Mouse (Mus musculus) liver, embryonic 14.5 days (tissue): ENCODE measurements at regions not wholly inside any gene's neighbourhood (a gene's known extent, or its start where the extent isn't known, plus 50 kb on each side); places are given as distances from the start of the nearest gene placed in this dataset.

ENCODE experiments used
- ATAC-seq: fragments of 200-750 bp; cut with Nextera tagmentation; 2 replicates; pipeline ENCODE4 v1.8.0; 2017; ENCODE audit warnings: moderate number of reproducible peaks, mild to moderate bottlenecking, moderate library complexity; ENCODE audit not compliant: insufficient read depth
- DNase-seq, 3 experiments: peaks; one replicate each; pipeline ENCODE4 v3.0.0-alpha.2; 2012 to 2013; ENCODE audit warnings: low read depth in 3 of 3, low spot score in 3 of 3
- H3K27ac ChIP-seq: fragments of 300-500 bp; sonication (generic); 2 replicates; pipeline ENCODE4 v1.5.1; 2014; ENCODE audit warnings: moderate library complexity, mild to moderate bottlenecking, control low read depth, inconsistent platforms
- H3K27me3 ChIP-seq: fragments of 300-500 bp; sonication (generic); 2 replicates; pipeline ENCODE4 v1.6.1; 2014; ENCODE audit warnings: mild to moderate bottlenecking, low read length, moderate library complexity; ENCODE audit not compliant: control insufficient read depth, insufficient read depth
- H3K36me3 ChIP-seq: fragments of 300-500 bp; sonication (generic); replicated peaks from 2 replicates; pipeline ENCODE4 v1.6.1; 2014; ENCODE audit warnings: low read depth; ENCODE audit not compliant: control insufficient read depth, insufficient read depth
- H3K4me1 ChIP-seq, 2 experiments: fragments of 200-500 bp in 1 of 2; fragments of 300-500 bp in 1 of 2; sonication (generic) in 1 of 2; replicated peaks; 2 replicates each; pipeline ENCODE4 v1.6.1; 2012 to 2014; ENCODE audit warnings: antibody characterized with exemption in 1 of 2, inconsistent platforms in 1 of 2, low read length in 1 of 2; ENCODE audit not compliant: control insufficient read depth in 2 of 2, insufficient read depth in 2 of 2
- H3K4me2 ChIP-seq: fragments of 300-500 bp; sonication (generic); 2 replicates; pipeline ENCODE4 v1.6.1; 2014; ENCODE audit warnings: low read depth, mild to moderate bottlenecking, control low read depth, moderate library complexity
- H3K4me3 ChIP-seq, 2 experiments: fragments of 200-500 bp in 1 of 2; fragments of 300-500 bp in 1 of 2; sonication (generic) in 1 of 2; 2 replicates each; pipeline ENCODE4 v1.5.1; 2012 to 2014; ENCODE audit warnings: low read depth in 2 of 2, low read length in 2 of 2, mild to moderate bottlenecking in 2 of 2, control low read depth in 1 of 2, inconsistent platforms in 1 of 2, moderate library complexity in 1 of 2; ENCODE audit not compliant: insufficient read depth in 1 of 2
- H3K9ac ChIP-seq: fragments of 300-500 bp; sonication (generic); replicated peaks from 2 replicates; pipeline ENCODE4 v1.6.1; 2014; ENCODE audit warnings: mild to moderate bottlenecking, control low read depth, moderate library complexity
- H3K9me3 ChIP-seq: fragments of 300-500 bp; sonication (generic); 2 replicates; pipeline ENCODE4 v1.6.1; 2016; ENCODE audit warnings: low read length, mixed read lengths; ENCODE audit not compliant: control insufficient read depth
- CTCF ChIP-seq: IDR thresholded peaks from 2 replicates; pipeline ENCODE4 v1.5.1; 2016; ENCODE audit warnings: antibody characterized with exemption, low read depth, control low read depth
- EP300 ChIP-seq: IDR thresholded peaks from 2 replicates; pipeline ENCODE4 v1.6.1; 2016; ENCODE audit warnings: antibody characterized with exemption, low read depth
- WGBS: fragments of 180-500 bp; shearing (Covaris S2); extraction: QIAGEN DNeasy Blood & Tissue Kit; methylation state at CpG from one replicate; pipeline ENCODE4 v1.1.7; 2014; ENCODE audit not compliant: insufficient replicate concordance; 5-methylcytosine and 5-hydroxymethylcytosine counted together

DNA sequence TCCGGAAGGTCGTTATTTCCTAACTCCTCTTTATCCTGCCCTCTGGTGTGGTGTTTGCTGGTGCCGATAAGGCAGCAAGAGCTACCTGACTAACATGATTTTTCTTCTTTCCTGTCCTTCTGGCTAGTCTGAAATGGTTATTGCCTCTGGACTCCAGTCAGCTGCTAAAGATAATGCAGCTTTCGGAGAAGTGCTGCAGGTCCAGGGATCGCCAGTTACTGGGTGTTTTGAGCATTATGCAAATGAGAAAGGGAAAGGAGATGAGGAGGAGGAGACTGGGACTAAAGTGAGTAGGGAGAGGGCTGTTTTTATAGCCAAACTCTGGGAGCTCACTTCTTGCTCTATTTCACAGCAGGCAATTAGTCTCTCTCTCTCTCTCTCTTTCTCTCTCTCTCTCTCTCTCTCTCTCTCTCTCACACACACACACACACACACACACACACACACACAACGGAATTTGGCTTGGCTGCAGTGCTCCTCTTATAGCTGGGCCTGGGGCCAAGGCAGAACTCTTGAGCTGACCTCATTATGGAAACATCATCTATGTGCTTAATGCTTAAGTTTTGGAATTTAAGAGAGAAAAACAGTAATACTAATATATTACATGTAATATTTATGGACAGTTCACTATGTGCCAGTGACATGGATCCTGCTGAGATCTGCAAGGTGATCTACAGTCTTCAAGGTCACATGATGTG, 637.7 kb upstream of the Nrp1 start:
- Histone ChIP-seq H3K27ac (no peak overlapping the region), H3K9me3 (no peaks in the 10 kb centered on the region), H3K4me2 (peak overlapping the region; percentile 15; the same call in 1 of the 2 replicates), H3K36me3 (no peaks in the 10 kb centered on the region), H3K9ac (no peak overlapping the region), H3K4me1 (0 out of 4 replicates have a peak, but pooled peaks cover 0 to 3% of the 10 kb centered on the region in 2 experiments), H3K27me3 (no peaks in the 10 kb centered on the region), H3K4me3 (no peak overlapping the region)
- WGBS, result 15% methylated on average over 6 of the region's 6 CpGs
- DNase-seq (no peak), ATAC-seq (no peak)
- no peak for TF ChIP-seq CTCF
- no peak for TF ChIP-seq EP300

DNA sequence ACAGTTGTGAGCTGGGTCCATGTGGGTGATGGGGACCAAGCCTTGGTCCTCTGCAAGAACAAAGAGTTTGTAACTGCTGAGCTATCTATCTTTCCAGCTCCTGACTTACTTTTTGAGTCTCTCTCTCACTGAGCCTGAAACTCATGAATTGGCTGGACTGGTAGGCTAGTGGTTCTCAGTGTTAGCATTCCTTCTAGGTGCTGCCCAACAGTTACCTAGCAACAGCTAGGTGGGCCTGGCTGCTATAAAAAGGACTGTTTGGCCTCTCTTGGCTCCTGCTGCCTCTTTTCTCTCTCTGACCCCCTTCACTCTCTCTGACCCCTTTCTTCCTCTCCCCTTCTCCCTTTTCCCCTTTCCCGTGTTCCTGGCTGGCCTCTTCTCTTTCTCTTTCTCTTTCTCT, 636.8 kb upstream of the Nrp1 start:
- no peak for DNase-seq
- no peak overlapping the region for H3K27ac ChIP-seq
- 0 out of 4 replicates have a peak, but pooled peaks cover 0 to 3% of the 10 kb centered on the region in 2 experiments for H3K4me1 ChIP-seq
- H3K4me2 ChIP-seq, result no peak overlapping the region
- ATAC-seq, result no peak
- no peaks in the 10 kb centered on the region for H3K27me3 ChIP-seq
- no peak overlapping the region for H3K4me3 ChIP-seq
- H3K9ac ChIP-seq, result no peak overlapping the region
- WGBS, result 62% methylated on average over 1 of the region's 1 CpGs
- TF ChIP-seq CTCF, result no peak
- TF ChIP-seq EP300, result no peak
- no peaks in the 10 kb centered on the region for H3K36me3 ChIP-seq
- no peaks in the 10 kb centered on the region for H3K9me3 ChIP-seq

DNA sequence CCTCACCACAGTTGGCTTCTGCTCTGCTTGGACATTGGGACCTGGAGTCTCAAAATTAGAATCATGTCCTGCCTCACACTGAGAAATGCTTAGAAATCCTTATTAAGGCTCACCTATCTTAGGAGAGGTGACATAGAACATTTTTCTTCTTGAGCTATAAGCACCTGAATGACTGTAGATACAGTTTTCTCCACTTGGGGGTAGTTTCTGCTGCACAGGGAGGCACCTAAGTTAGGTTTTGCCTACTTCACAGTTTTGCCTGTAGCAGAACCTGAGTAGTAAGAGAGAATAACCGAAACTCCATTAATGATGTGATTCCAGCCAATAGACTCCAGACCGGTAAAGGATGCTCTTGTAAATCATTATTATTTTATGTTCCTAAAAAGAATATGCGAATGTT, 624.3 kb upstream of the Nrp1 start:
- Histone ChIP-seq H3K4me1 (no peaks in the 10 kb centered on the region), H3K4me3 (no peak overlapping the region), H3K27ac (no peak overlapping the region), H3K9me3 (no peaks in the 10 kb centered on the region), H3K36me3 (no peaks in the 10 kb centered on the region), H3K27me3 (no peaks in the 10 kb centered on the region), H3K4me2 (no peak overlapping the region), H3K9ac (no peak overlapping the region)
- no peak for DNase-seq
- whole genome bisulfite sequencing, result 72% methylated on average over 3 of the region's 3 CpGs
- TF ChIP-seq EP300 (no peak), CTCF (no peak)
- ATAC-seq, result no peak

DNA sequence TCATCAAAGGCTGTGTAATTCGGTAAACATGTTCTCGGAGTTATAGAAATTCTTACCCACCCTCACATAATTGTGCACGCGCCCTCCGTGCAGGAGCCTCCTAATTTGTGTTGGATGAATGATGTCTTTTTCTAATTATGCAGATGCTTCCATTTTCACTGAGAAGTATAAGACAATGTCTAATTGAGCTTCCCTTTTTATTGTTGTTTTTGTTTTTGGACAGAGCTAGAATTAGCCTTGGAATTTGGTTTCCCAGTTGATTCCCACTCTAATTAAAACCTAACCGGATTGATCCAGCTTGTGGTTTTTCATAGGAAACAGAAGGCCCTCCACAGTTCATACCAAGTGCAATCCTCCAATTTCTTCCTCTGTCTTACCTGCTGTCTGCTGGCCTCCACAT, 616.2 kb upstream of the Nrp1 start:
- Histone ChIP-seq H3K27me3 (no peaks in the 10 kb centered on the region), H3K9me3 (no peaks in the 10 kb centered on the region), H3K4me3 (no peak overlapping the region), H3K36me3 (no peaks in the 10 kb centered on the region), H3K4me1 (no peaks in the 10 kb centered on the region), H3K27ac (no peak overlapping the region), H3K9ac (no peak overlapping the region), H3K4me2 (no peak overlapping the region)
- no peak for ATAC-seq
- WGBS, result 81% methylated on average over 6 of the region's 6 CpGs
- TF ChIP-seq EP300 (no peak), CTCF (no peak)
- DNase-seq, result no peak

DNA sequence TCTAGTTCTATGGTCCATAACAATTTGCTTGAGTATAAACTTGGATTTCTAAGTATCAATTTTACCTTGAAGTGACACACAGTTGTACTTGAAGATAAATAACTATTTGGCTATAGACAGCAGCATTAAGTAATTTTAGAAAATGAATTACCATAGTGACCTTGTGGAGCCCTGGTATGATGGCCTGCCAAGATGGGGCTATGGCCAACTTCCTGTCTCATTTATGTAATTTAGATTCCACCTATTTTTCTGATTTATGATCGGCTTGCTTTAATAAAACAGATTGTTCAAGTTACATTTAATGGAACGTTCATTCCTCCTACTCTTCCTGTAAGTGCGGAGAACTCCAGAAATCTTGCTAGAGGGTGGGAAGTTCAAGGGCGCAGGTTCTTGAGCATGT, 613.2 kb upstream of the Nrp1 start:
- TF ChIP-seq EP300, result no peak
- TF ChIP-seq CTCF, result no peak
- DNase-seq (no peak), ATAC-seq (no peak)
- H3K4me3 ChIP-seq, result no peak overlapping the region
- H3K9ac ChIP-seq, result no peak overlapping the region
- H3K4me2 ChIP-seq, result no peak overlapping the region
- 71% methylated on average over 4 of the region's 4 CpGs for WGBS
- no peak overlapping the region for H3K27ac ChIP-seq
- H3K9me3 ChIP-seq, result no peaks in the 10 kb centered on the region
- no peaks in the 10 kb centered on the region for H3K36me3 ChIP-seq
- no peaks in the 10 kb centered on the region for H3K27me3 ChIP-seq
- no peaks in the 10 kb centered on the region for H3K4me1 ChIP-seq
